Mouse (Mus musculus): ENCODE results near the gene Gpr176. TPM values are rescaled to one million over a fixed set of nuclear protein-coding genes. Genes with fewer than 3 reads are reported as not detected.

Gene Gpr176
- polyA plus RNA-seq, 1 experiment, result 0.36 TPM

GRCm38 (mm10) chr2:118245914-118246313 lies 127.3 kb downstream of the Gpr176 start:
- peak; percentile 36 for DNase-seq (ENCODE audit: low spot score)

DNA sequence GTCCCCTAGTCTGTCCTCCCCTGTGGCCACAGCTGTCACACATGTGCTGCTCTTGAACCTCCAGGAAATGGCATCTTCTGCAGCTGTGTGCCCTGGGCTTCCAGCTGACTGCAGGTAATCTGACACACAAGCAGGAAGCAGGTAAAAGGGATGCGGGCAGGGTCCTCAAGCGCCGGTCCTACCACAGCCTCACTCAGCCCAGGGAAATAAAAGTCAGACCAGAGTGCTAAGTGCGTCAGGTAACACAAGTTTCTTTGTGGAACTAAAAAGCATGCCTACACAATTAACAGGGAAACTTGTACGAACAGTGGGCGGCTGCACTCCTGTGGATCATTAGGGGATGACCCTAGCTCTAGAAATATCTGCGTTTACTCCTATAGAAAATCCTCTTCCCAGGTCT lies 137.0 kb downstream of the Gpr176 start:
- DNase-seq (ENCODE audit: low spot score), result no peak

GRCm38 (mm10) chr2:118235614-118236013 lies 137.6 kb downstream of the Gpr176 start:
- DNase-seq (ENCODE audit: low spot score), result no peak

DNA sequence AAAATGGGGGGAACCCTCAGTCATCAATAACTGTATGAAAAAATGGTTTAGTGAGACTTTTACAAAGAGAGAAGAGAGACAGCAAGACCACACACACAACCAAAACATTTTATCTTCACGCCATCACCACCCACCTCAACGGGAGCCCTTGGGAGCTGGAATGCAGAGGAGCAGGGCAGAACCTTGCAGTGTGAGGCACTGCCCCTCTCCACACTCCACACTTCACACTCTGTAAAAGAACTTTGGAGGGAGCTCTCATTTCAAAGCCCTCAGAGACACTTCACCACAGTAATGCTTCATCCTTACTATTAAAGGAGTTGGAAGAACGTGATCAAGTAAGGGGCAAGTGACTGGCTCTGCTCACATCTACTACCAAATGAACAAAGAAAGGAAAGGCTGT lies 142.7 kb downstream of the Gpr176 start:
- DNase-seq (ENCODE audit: low spot score), result no peak

GRCm38 (mm10) chr2:118228486-118229079 lies 144.6 kb downstream of the Gpr176 start:
- DNase-seq (ENCODE audit: low spot score), result no peak

Other genes starting within 250 kb of the Gpr176 start
- gene Fsip1, start 116.5 kb downstream of the Gpr176 start, polyA plus RNA-seq (2012; rRNA removed), result 0.04 TPM in 2 replicates
- 11.6 and 13.3 TPM in 2 replicates for gene Eif2ak4, start 15.2 kb upstream of the Gpr176 start, polyA plus RNA-seq (2012; rRNA removed)
- 203 and 232 TPM in 2 replicates for gene Srp14, start 106.3 kb upstream of the Gpr176 start, polyA plus RNA-seq (2012; rRNA removed)
- 11.7 and 14.1 TPM in 2 replicates for gene Bmf, start 176.3 kb upstream of the Gpr176 start, polyA plus RNA-seq (2012; rRNA removed)
- gene Bub1b, start 224.8 kb upstream of the Gpr176 start, polyA plus RNA-seq (2012; rRNA removed), result 2.4 and 2.8 TPM in 2 replicates

Measured in urinary bladder, adult 2 months (tissue).